Mouse (Mus musculus) testis, adult 2 months (tissue): ENCODE measurements around the gene Trcg1. TPM values are rescaled to one million over a fixed set of nuclear protein-coding genes. Genes with fewer than 3 reads are reported as not detected.
A peak's percentile ranks its signal among the peaks of the same experiment; 100 is the strongest.

Source experiments
- H3K27ac ChIP-seq: fragments of 200-500 bp; 2 replicates; pipeline ENCODE4 v1.5.1; 2012; ENCODE audit warnings: low read depth, low read length; ENCODE audit not compliant: control insufficient read depth, insufficient read depth
- H3K27me3 ChIP-seq: fragments of 200-500 bp; 2 replicates; pipeline ENCODE4 v1.6.1; 2012; ENCODE audit warnings: mild to moderate bottlenecking, low read length, moderate library complexity; ENCODE audit not compliant: control insufficient read depth, insufficient read depth
- H3K36me3 ChIP-seq: fragments of 200-500 bp; 2 replicates; pipeline ENCODE4 v1.6.1; 2012; ENCODE audit warnings: mild to moderate bottlenecking, low read length; ENCODE audit not compliant: control insufficient read depth, insufficient read depth
- H3K4me1 ChIP-seq: fragments of 200-500 bp; 2 replicates; pipeline ENCODE4 v1.6.1; 2012; ENCODE audit warnings: low read length; ENCODE audit not compliant: control insufficient read depth, insufficient read depth
- H3K4me3 ChIP-seq: fragments of 200-500 bp; 2 replicates; pipeline ENCODE4 v1.5.1; 2012; ENCODE audit warnings: low read depth, mild to moderate bottlenecking, low read length, moderate library complexity, mixed read lengths; ENCODE audit not compliant: control insufficient read depth
- CTCF ChIP-seq: fragments of 200-500 bp; IDR thresholded peaks from 2 replicates; pipeline ENCODE4 v1.5.1; 2012; ENCODE audit warnings: low read depth, mild to moderate bottlenecking, inconsistent platforms, low read length, moderate library complexity; ENCODE audit not compliant: control insufficient read depth, insufficient read depth, insufficient replicate concordance
- POLR2A ChIP-seq: fragments of 200-500 bp; IDR thresholded peaks from 2 replicates; pipeline ENCODE4 v1.6.1; 2012; ENCODE audit warnings: low read depth, mild to moderate bottlenecking, inconsistent platforms, low read length, moderate library complexity; ENCODE audit not compliant: control insufficient read depth
- polyA plus RNA-seq: library from polyadenylated mRNA; depleted of rRNA; stranded (reverse); fragments of >200 nt; gene quantifications from 2 replicates; pipeline ENCODE4 v1.2.3, GENCODE M21; 2012

Gene Trcg1
- polyA plus RNA-seq, 1 experiment: 0.20 TPM

DNA sequence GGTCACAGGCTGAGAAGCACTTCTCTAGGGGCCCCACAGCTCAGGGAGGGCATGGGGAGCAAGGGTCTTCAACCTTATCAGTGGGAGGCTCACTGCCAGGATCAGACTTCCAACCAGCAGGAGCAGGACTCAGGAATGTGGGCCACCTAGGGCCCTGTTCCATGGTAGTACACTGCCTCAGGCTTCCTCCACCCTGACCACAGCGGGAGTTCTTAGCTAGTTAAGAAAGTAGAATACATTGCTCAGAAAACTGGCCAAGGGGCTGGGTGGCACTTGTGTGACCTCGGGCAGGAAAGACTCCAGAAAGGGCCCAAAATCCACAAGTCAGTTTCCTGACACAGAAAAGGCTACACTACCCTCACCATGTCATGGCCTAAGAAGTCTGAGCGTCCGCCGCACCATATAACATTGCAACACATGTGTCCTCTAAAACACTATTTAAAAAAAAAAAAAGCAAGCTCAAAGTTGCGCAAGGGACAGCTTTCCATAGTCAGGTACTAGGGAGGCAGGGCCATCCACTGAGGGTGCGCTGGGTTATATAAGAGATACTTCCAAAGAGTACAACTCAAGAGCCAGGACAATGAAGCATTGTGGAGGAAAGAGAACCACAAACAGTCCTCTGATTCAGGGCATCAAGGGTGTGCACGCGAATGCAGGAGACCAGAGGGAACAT lies 18.6 kb downstream of the Trcg1 start:
- Histone ChIP-seq H3K27ac (no peak overlapping the region), H3K4me1 (no peaks in the 10 kb centered on the region; the same call in 1 of the 2 replicates), H3K27me3 (no peaks in the 10 kb centered on the region), H3K4me3 (no peak overlapping the region), H3K36me3 (no peaks in the 10 kb centered on the region; the same call in 1 of the 2 replicates)
- TF ChIP-seq POLR2A (no peak), CTCF (no peak)

DNA sequence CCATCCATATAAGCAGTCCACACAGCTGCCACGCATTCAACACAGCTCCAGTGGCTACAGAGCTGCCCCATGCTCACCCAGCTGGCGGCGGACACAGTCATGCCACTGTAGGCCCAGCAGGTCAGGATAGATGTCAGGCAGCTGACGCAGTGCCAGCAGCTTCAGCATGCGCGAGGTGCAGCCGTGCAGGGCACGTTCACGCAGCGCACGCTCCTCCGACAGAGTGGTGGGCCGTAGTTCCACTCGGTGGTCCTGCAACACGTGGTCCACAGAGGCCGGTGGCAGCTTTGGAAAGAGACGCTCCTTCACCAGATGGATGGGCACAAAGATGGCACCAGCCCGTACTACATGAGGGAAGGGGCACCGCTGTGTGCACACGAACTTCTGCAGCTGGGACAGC lies 20.0 kb downstream of the Trcg1 start:
- no peak overlapping the region for H3K27ac ChIP-seq
- TF ChIP-seq POLR2A (no peak), CTCF (0 out of 2 replicates have a peak, but pooled peaks have one; percentile 2)
- H3K4me1 ChIP-seq: peaks cover 3% of the 10 kb centered on the region; the same call in 1 of the 2 replicates
- H3K27me3 ChIP-seq: no peaks in the 10 kb centered on the region
- H3K4me3 ChIP-seq: no peak overlapping the region
- H3K36me3 ChIP-seq: no peaks in the 10 kb centered on the region; the same call in 1 of the 2 replicates

DNA sequence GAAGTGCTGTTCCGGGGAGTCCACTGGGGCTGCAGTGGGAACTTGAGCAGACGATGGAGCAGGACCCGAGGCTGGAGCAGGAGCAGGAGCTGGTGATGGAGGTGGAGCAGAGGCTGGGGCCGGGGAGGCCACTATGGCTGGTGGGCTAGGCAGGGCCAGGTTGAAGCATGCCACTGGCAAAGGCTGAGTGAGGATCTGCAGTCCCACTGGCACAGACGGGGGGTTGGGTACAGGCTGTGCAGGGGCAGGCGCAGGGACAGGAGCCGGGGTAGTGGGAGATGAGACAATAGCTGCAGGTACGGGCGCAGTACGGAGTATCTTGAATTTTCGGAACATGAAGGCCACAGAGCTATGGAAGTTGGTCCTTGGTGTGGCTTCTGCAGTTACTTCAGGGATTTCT lies 20.5 kb downstream of the Trcg1 start:
- H3K36me3 ChIP-seq: no peaks in the 10 kb centered on the region; the same call in 1 of the 2 replicates
- no peak overlapping the region for H3K4me3 ChIP-seq
- no peak overlapping the region for H3K27ac ChIP-seq
- TF ChIP-seq CTCF (no peak), POLR2A (no peak)
- peaks cover 3% of the 10 kb centered on the region; the same call in 1 of the 2 replicates for H3K4me1 ChIP-seq
- no peaks in the 10 kb centered on the region for H3K27me3 ChIP-seq

DNA sequence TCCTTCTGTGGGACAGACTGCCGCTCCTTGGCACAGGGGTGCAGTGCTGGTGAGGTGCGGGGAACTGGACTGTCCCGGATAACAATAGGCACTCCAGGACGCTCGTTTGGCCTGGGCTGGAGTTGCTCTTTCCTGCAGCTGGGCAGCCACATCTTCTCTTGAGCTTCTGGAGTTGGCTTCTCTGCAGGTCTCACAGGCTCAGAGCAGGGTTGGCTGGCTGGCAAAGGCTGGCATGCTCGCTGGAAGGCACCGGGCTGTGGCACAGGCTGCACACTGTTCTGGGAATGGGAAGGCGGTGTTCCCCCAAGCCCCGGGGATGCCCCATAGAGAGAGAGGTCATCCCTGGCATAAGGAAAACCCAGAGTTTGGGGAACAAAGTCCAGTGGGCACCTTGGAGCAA lies 21.3 kb downstream of the Trcg1 start:
- TF ChIP-seq CTCF (no peak), POLR2A (no peak)
- Histone ChIP-seq H3K36me3 (no peaks in the 10 kb centered on the region; the same call in 1 of the 2 replicates), H3K4me3 (no peak overlapping the region), H3K4me1 (peaks cover 3% of the 10 kb centered on the region; the same call in 1 of the 2 replicates), H3K27me3 (no peaks in the 10 kb centered on the region), H3K27ac (no peak overlapping the region)

DNA sequence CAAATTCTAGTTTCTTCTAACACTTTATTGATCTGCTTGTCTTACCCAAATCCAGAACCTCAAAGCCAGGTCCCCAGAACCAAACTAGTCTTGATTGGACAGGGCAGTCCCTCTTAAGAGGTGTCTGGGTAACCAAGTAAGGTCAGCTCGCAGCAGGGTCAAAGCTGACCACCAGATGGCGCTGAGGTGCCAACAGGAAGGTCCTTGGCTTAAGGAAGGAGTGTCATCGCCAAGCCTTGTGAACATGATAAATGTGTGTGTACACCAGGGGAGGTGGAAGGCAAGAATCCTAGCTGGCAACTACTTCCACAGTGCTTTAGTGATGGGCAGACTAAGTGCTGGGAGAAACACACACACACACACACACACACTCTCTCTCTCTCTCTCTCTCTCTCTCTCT lies 23.4 kb downstream of the Trcg1 start:
- H3K27ac ChIP-seq: no peak overlapping the region
- TF ChIP-seq POLR2A (peak; percentile 25; the same call in 1 of the 2 replicates), CTCF (peak; percentile 89; the same call in 1 of the 2 replicates)
- H3K4me1 ChIP-seq: peaks cover 6% of the 10 kb centered on the region
- H3K4me3 ChIP-seq: no peak overlapping the region
- H3K27me3 ChIP-seq: no peaks in the 10 kb centered on the region
- H3K36me3 ChIP-seq: no peaks in the 10 kb centered on the region; the same call in 1 of the 2 replicates

DNA sequence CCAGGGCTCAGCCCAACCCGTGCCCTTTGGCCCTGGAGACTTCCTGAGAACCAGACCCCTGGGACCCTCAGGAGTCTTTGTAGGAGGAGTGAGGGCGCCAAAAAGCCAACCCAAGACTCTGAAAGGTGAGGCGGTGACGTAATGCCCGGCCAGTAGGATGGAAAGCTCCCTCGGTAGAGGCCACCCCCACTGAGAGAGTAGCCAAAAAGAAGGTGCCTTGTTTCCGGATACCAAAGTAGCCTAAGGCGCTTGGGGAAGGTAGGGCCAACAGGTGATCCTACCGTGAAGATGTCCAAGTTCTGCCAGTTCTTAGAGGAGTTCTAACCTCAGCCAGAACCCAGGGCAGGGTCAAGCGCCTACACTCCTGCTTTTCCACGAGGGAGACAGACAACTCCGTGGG lies 24.6 kb downstream of the Trcg1 start:
- H3K27ac ChIP-seq: peak overlapping the region; percentile 95
- TF ChIP-seq POLR2A (no peak), CTCF (no peak)

DNA sequence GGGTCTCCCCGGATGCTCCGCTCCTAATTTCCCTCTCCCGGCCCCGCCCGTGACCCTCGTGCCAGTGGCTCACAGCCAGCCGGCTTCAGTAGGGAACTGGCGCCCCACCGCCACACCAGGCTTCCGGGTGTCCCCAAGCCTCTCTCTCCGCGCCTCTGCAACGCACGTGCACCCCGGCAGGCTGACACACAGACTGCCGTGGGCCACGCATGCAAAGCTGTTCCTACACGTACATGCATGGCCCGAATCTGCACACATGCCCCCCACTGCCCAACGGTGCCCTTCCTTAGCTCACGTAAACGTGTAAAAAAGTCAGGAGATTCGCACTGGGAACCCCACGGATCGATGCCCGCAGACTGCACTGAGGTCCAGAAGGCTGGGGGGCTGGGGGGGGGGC lies 25.2 kb downstream of the Trcg1 start:
- peak overlapping the region; percentile 92 for H3K4me3 ChIP-seq
- no peak for TF ChIP-seq CTCF
- no peak; the same call in 1 of the 2 replicates for TF ChIP-seq POLR2A
- peaks cover 6% of the 10 kb centered on the region for H3K4me1 ChIP-seq
- no peaks in the 10 kb centered on the region; the same call in 1 of the 2 replicates for H3K36me3 ChIP-seq
- no peaks in the 10 kb centered on the region for H3K27me3 ChIP-seq
- H3K27ac ChIP-seq: peak overlapping the region; percentile 95

More for the DNA sequence above, 24.6 kb downstream of the Trcg1 start:
- H3K27me3 ChIP-seq: no peaks in the 10 kb centered on the region
- peaks cover 6% of the 10 kb centered on the region for H3K4me1 ChIP-seq
- H3K4me3 ChIP-seq: peak overlapping the region; percentile 92
- no peaks in the 10 kb centered on the region; the same call in 1 of the 2 replicates for H3K36me3 ChIP-seq
